In genomic region chr17:56627530-56628277, GRCm38 (mm10) we compare ENCODE assay signal across 9 mouse cellular contexts. TPM values are rescaled to one million over a fixed set of nuclear protein-coding genes. Genes with fewer than 3 reads are reported as not detected.
DNase-seq lines count a peak whose midpoint lies in the region; ATAC-seq and TF ChIP-seq lines count a peak whose summit lies in the region.
"Had no signal": no experiment of that assay in that cellular context is flagged by ENCODE, and none has a peak within 500 bp of the region (broad histone marks: within the 10 kb centered on the region; RNA-seq: fewer than 3 reads in every experiment).

Gene Catsperd, plus strand, starts transcription at chr17:56628143.

- H3K4me2 ChIP-seq in lung, postnatal 0 days (replicated peaks; ENCODE audit: low read depth, low read length), result peak within 1 kb of the TSS; percentile 95

- no peaks in the 10 kb centered on the region for H3K27me3 ChIP-seq in embryonic facial prominence, embryonic 10.5 days (replicated peaks; ENCODE audit: low read depth, poor library complexity, severe bottlenecking)
- H3K27me3 ChIP-seq in lung, postnatal 0 days (replicated peaks; ENCODE audit: insufficient read depth, low read length), result no peaks in the 10 kb centered on the region

- TF ChIP-seq EP300 in lung, postnatal 0 days (IDR thresholded peaks at IDR 0.05), result no peak

- peaks cover 31% of the 10 kb centered on the region for H3K4me1 ChIP-seq in embryonic facial prominence, embryonic 10.5 days
- peaks cover 9% of the 10 kb centered on the region; the same call in 1 of the 2 replicates for H3K4me1 ChIP-seq in lung, postnatal 0 days (ENCODE audit: insufficient read depth, low read depth, low read length)

- no peak for TF ChIP-seq CTCF in lung, postnatal 0 days (IDR thresholded peaks at IDR 0.05)

- peak; percentile 47 for DNase-seq in adrenal gland, postnatal 10 days
- no peak for DNase-seq in adrenal gland, postnatal 25 days
- DNase-seq in B cell, adult 2 months, result peak; percentile 26 to 32
- peak; percentile 61 for DNase-seq in embryonic facial prominence, embryonic 10.5 days (ENCODE audit: low spot score)
- DNase-seq in kidney, adult 18-20 months, result peak; percentile 60
- DNase-seq in lung, postnatal 0 days (ENCODE audit: low spot score), result peak; percentile 59
- DNase-seq in testis, postnatal 14 days (ENCODE audit: low spot score), result peak; percentile 57
- no peak for DNase-seq in spleen, postnatal 4 days (ENCODE audit: low spot score in 2 of 2)

- peak; percentile 13; the same call in 1 of the 2 replicates for ATAC-seq in lung, postnatal 0 days

- H3K36me3 ChIP-seq in embryonic facial prominence, embryonic 10.5 days (replicated peaks), result peaks cover 28% of the 10 kb centered on the region
- H3K36me3 ChIP-seq in lung, postnatal 0 days (ENCODE audit: insufficient read depth, low read length), result no peaks in the 10 kb centered on the region

- peak within 1 kb of the TSS; percentile 16; the same call in 1 of the 2 replicates for H3K9ac ChIP-seq in lung, postnatal 0 days (replicated peaks; ENCODE audit: low read depth)

- H3K9me3 ChIP-seq in embryonic facial prominence, embryonic 10.5 days, result no peaks in the 10 kb centered on the region
- H3K9me3 ChIP-seq in lung, postnatal 0 days (ENCODE audit: low read length), result no peaks in the 10 kb centered on the region

- peak within 1 kb of the TSS; percentile 91 for H3K27ac ChIP-seq in embryonic facial prominence, embryonic 10.5 days (replicated peaks)
- peak within 1 kb of the TSS; percentile 54 for H3K27ac ChIP-seq in lung, postnatal 0 days (ENCODE audit: low read length)

- H3K4me3 ChIP-seq in embryonic facial prominence, embryonic 10.5 days, result peak within 1 kb of the TSS; percentile 99
- H3K4me3 ChIP-seq in lung, postnatal 0 days (ENCODE audit: low read depth, low read length), result peak within 1 kb of the TSS; percentile 94

- WGBS in embryonic facial prominence, embryonic 10.5 days, result 8% methylated on average over 26 of the region's 26 CpGs
- 8% methylated on average over 26 of the region's 26 CpGs for WGBS in lung, postnatal 0 days

RNA-seq across cellular contexts. Expression of gene Catsperd, which starts in this region (rescaled TPM):
- 1 to 10 TPM in 1 of 2 experiments, under 1 TPM in 1; 0.66 to 1.1 TPM for total RNA-seq in adrenal gland, postnatal 10 days (2021)
- 3.2 and 4.0 TPM in 2 replicates for total RNA-seq in adrenal gland, postnatal 25 days (2021)
- 0.73 and 0.77 TPM in 2 replicates for polyA plus RNA-seq in embryonic facial prominence, embryonic 10.5 days (2016; fragmentation: Nextera tagmentation; extraction: Ambion mirVana)
- polyA plus RNA-seq in lung, postnatal 0 days (2015; fragmentation: Nextera tagmentation; extraction: Ambion mirVana), result 0.12 and 0.32 TPM in 2 replicates
- total RNA-seq: neutrophil, adult 5-6 weeks had no signal

Comparison
In these comparisons a context has a peak if more than half of its experiments do, and no peak if none do; other contexts are left out.
1. DNase-seq: peak in adrenal gland, postnatal 10 days (single experiment), B cell, adult 2 months (2 of 2), kidney, adult 18-20 months (single experiment) and testis, postnatal 14 days (single experiment); none in adrenal gland, postnatal 25 days (single experiment) and spleen, postnatal 4 days (0 of 2).
2. Peak in DNase-seq, H3K4me3 ChIP-seq and H3K27ac ChIP-seq in embryonic facial prominence, embryonic 10.5 days; RNA of the gene not detected or under 1 TPM.
3. Peak in DNase-seq, ATAC-seq, H3K4me3 ChIP-seq, H3K27ac ChIP-seq, H3K9ac ChIP-seq and H3K4me2 ChIP-seq in lung, postnatal 0 days; RNA of the gene not detected or under 1 TPM.